Mouse (Mus musculus): ENCODE measurements around the gene 1700074P13Rik. TPM values are rescaled to one million over a fixed set of nuclear protein-coding genes. Genes with fewer than 3 reads are reported as not detected.
"Not testable (repeated sequence)": the region's sequence is repeated elsewhere in the genome, so short reads cannot be mapped to it uniquely, and the experiment has no call there.

The 1700074P13Rik gene
- not detected for total RNA-seq (2021)
- long read RNA-seq, experiment 1 = 0 reads
- long read RNA-seq, experiment 2 = 0 reads

- no peak for TF ChIP-seq CTCF (conservative IDR thresholded peaks at IDR 0.05)
- no peak for DNase-seq (ENCODE audit: low spot score in 2 of 2)
- no peak within 1 kb of the TSS for H3K27ac ChIP-seq
- H3K4me3 ChIP-seq = no peak within 1 kb of the TSS
Observed at GRCm38 (mm10) chr6:40940457-40940856, at the start of gene 1700074P13Rik. TSS of gene 1700074P13Rik (minus strand) at chr6:40940557.

- not testable (repeated sequence) for H3K27ac ChIP-seq; DNase-seq (ENCODE audit: low spot score in 2 of 2); H3K4me3 ChIP-seq
Observed at GRCm38 (mm10) chr6:40964454-40964853, 24.1 kb upstream of the 1700074P13Rik start, which contains the start of gene 1810009J06Rik. TSS of gene 1810009J06Rik (plus strand) at chr6:40964754.

GRCm38 (mm10) chr6:40953716-40954115 is 13.4 kb upstream of the 1700074P13Rik start:
- TF ChIP-seq CTCF (conservative IDR thresholded peaks at IDR 0.05) = no peak
- Histone ChIP-seq H3K27ac (no peak overlapping the region), H3K4me3 (no peak overlapping the region)
- no peak for DNase-seq (ENCODE audit: low spot score in 2 of 2)

- Histone ChIP-seq H3K27ac (no peak within 1 kb of the TSS), H3K4me3 (no peak within 1 kb of the TSS)
- no peak for TF ChIP-seq CTCF (conservative IDR thresholded peaks at IDR 0.05)
- no peak for DNase-seq (ENCODE audit: low spot score in 2 of 2)
Observed at GRCm38 (mm10) chr6:40951770-40952169, 11.4 kb upstream of the 1700074P13Rik start, which contains the start of gene Gm4744. TSS of gene Gm4744 (minus strand) at chr6:40951870.

- no peak overlapping the region for H3K27ac ChIP-seq
- TF ChIP-seq CTCF (conservative IDR thresholded peaks at IDR 0.05) = no peak
- DNase-seq (ENCODE audit: low spot score in 2 of 2) = no peak
- no peak overlapping the region for H3K4me3 ChIP-seq
Observed at GRCm38 (mm10) chr6:40919954-40920353, 20.4 kb downstream of the 1700074P13Rik start.

- Histone ChIP-seq H3K27ac (no peak within 1 kb of the TSS), H3K4me3 (no peak within 1 kb of the TSS)
- DNase-seq (ENCODE audit: low spot score in 2 of 2) = no peak
- TF ChIP-seq CTCF (conservative IDR thresholded peaks at IDR 0.05) = no peak
Observed at GRCm38 (mm10) chr6:40900287-40900686, 40.1 kb downstream of the 1700074P13Rik start, which contains the start of gene Prss58. TSS of gene Prss58 (minus strand) at chr6:40900387.

GRCm38 (mm10) chr6:40894716-40895115 is 45.6 kb downstream of the 1700074P13Rik start:
- no peak for TF ChIP-seq CTCF (conservative IDR thresholded peaks at IDR 0.05)
- no peak overlapping the region for H3K27ac ChIP-seq
- DNase-seq (ENCODE audit: low spot score in 2 of 2) = no peak
- no peak overlapping the region for H3K4me3 ChIP-seq

GRCm38 (mm10) chr6:40893577-40893976 is 46.8 kb downstream of the 1700074P13Rik start:
- Histone ChIP-seq H3K4me3 (no peak overlapping the region), H3K27ac (no peak overlapping the region)
- DNase-seq (ENCODE audit: low spot score in 2 of 2) = no peak
- peak; percentile 64 for TF ChIP-seq CTCF (conservative IDR thresholded peaks at IDR 0.05)

- DNase-seq (ENCODE audit: low spot score in 2 of 2) = no peak
- Histone ChIP-seq H3K4me3 (no peak overlapping the region), H3K27ac (no peak overlapping the region)
- TF ChIP-seq CTCF (conservative IDR thresholded peaks at IDR 0.05) = no peak
Observed at GRCm38 (mm10) chr6:40891754-40892153, 48.6 kb downstream of the 1700074P13Rik start.

- no peak for DNase-seq (ENCODE audit: low spot score in 2 of 2)
- Histone ChIP-seq H3K27ac (no peak overlapping the region), H3K4me3 (no peak overlapping the region)
- no peak for TF ChIP-seq CTCF (conservative IDR thresholded peaks at IDR 0.05)
Observed at GRCm38 (mm10) chr6:40890973-40891372, 49.4 kb downstream of the 1700074P13Rik start.

GRCm38 (mm10) chr6:40887394-40887793 is 53.0 kb downstream of the 1700074P13Rik start, which contains the start of gene Moxd2:
TSS of gene Moxd2 (minus strand) at chr6:40887494.
- no peak for TF ChIP-seq CTCF (conservative IDR thresholded peaks at IDR 0.05)
- no peak within 1 kb of the TSS for H3K4me3 ChIP-seq
- no peak for DNase-seq (ENCODE audit: low spot score in 2 of 2)
- H3K27ac ChIP-seq = no peak within 1 kb of the TSS

Other genes starting within 250 kb of the 1700074P13Rik start
- not detected for gene Moxd2, start 53.1 kb downstream of the 1700074P13Rik start, total RNA-seq (2021)
- gene Prss58, start 40.2 kb downstream of the 1700074P13Rik start, total RNA-seq (2021) = not detected
- gene Gm4744, start 11.3 kb upstream of the 1700074P13Rik start, total RNA-seq (2021) = not detected
- not detected for gene 1810009J06Rik, start 24.2 kb upstream of the 1700074P13Rik start, total RNA-seq (2021)
- not detected for gene Gm2663, start 58.9 kb upstream of the 1700074P13Rik start, total RNA-seq (2021)
- not detected for gene 2210010C04Rik, start 95.0 kb upstream of the 1700074P13Rik start, total RNA-seq (2021)

Measured in layer of hippocampus, adult 2 months (tissue).